8 mouse cellular contexts compared by ENCODE assay signal in the genomic region with DNA sequence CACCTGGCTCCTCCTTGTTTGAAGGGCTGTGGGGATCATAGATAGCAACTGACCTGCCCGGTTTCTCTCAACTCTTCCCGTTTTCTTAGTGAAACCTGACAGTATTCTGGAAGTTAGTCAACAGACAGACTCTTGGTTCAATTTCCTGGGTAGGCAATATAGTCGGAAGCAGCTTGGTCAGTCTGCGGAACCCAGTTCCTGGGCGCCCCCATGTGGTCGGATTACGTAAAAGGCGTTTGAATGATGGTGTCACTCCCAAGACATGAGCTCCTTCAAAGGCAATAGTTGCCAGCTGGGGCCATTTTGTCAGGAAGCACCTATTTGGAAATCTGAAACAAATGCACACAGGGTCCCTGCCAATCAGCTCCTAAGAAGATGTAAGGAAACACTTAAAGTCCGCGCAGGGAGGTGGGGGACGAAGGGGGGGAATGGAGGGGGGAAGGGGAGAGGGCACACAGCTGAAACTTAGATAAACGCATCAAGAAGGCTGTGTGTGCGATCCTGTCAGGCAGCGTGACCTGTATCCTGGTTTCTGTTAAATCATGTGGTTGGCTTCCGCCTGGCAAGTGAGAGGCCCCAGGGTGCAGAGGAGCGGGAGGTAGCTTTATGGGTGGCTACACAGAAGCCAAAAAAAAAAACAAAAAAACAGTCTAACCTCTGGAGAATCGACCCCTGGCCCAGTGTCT.
DNase-seq lines count a peak whose midpoint lies in the region; ATAC-seq and TF ChIP-seq lines count a peak whose summit lies in the region.

No protein-coding gene starts in this region.

- 17% methylated on average over 17 of the region's 17 CpGs for WGBS in embryonic facial prominence, embryonic 11.5 days
- 40% methylated on average over 17 of the region's 17 CpGs for WGBS in hindbrain, embryonic 11.5 days
- WGBS in midbrain, embryonic 10.5 days, result 45% methylated on average over 17 of the region's 17 CpGs

- no peaks in the 10 kb centered on the region for H3K27me3 ChIP-seq in C2C12 (ENCODE audit: control insufficient read depth, insufficient read depth, insufficient read length)
- no peaks in the 10 kb centered on the region for H3K27me3 ChIP-seq in embryonic facial prominence, embryonic 11.5 days (ENCODE audit: control insufficient read depth, insufficient read depth, low read length)
- no peaks in the 10 kb centered on the region for H3K27me3 ChIP-seq in hindbrain, embryonic 11.5 days (ENCODE audit: control insufficient read depth, insufficient read depth, low read length)
- H3K27me3 ChIP-seq in midbrain, embryonic 10.5 days (ENCODE audit: low read depth, poor library complexity, severe bottlenecking), result no peaks in the 10 kb centered on the region; the same call in 1 of the 2 replicates

- no peak overlapping the region for H3ac ChIP-seq in C2C12 (ENCODE audit: control insufficient read depth, insufficient read length, low read depth)

- no peak overlapping the region for H3K4me2 ChIP-seq in embryonic facial prominence, embryonic 11.5 days (ENCODE audit: low read depth, low read length)
- no peak overlapping the region for H3K4me2 ChIP-seq in hindbrain, embryonic 11.5 days (replicated peaks; ENCODE audit: low read depth, low read length)

- intact Hi-C loops in left cerebral cortex, postnatal 25 days (cut with DNase I), result no loop called here

- H3K4me3 ChIP-seq in C2C12 (ENCODE audit: insufficient read depth, poor library complexity, severe bottlenecking), result no peak overlapping the region
- H3K4me3 ChIP-seq in embryonic facial prominence, embryonic 11.5 days (ENCODE audit: low read depth, low read length), result no peak overlapping the region
- H3K4me3 ChIP-seq in hindbrain, embryonic 11.5 days (ENCODE audit: low read depth, low read length), result no peak overlapping the region
- no peak overlapping the region for H3K4me3 ChIP-seq in midbrain, embryonic 10.5 days

- ATAC-seq in embryonic facial prominence, embryonic 11.5 days (replicated peaks; ENCODE audit: insufficient number of reproducible peaks, low FRiP score, low TSS enrichment, low read depth), result peak; percentile 20; the same call in 1 of the 2 replicates
- no peak for ATAC-seq in hindbrain, embryonic 11.5 days (ENCODE audit: low FRiP score)
- ATAC-seq in erythroblast, adult 5-6 weeks (replicated peaks; ENCODE audit: low FRiP score, poor library complexity, severe bottlenecking), result no peak

- peaks cover 5% of the 10 kb centered on the region; the same call in 1 of the 2 replicates for H3K4me1 ChIP-seq in embryonic facial prominence, embryonic 11.5 days (ENCODE audit: control insufficient read depth, insufficient read depth, low read length)
- H3K4me1 ChIP-seq in hindbrain, embryonic 11.5 days (replicated peaks; ENCODE audit: control insufficient read depth, insufficient read depth, low read length), result peaks cover 10% of the 10 kb centered on the region; the same call in 1 of the 2 replicates
- H3K4me1 ChIP-seq in midbrain, embryonic 10.5 days, result peaks cover 49% of the 10 kb centered on the region

- no peak overlapping the region for H3K9ac ChIP-seq in embryonic facial prominence, embryonic 11.5 days (replicated peaks; ENCODE audit: low read length)
- no peak overlapping the region for H3K9ac ChIP-seq in hindbrain, embryonic 11.5 days (ENCODE audit: low read depth, low read length)

- H3K79me2 ChIP-seq in C2C12 (ENCODE audit: control insufficient read depth, insufficient read depth), result no peaks in the 10 kb centered on the region

- H3K27ac ChIP-seq in embryonic facial prominence, embryonic 11.5 days (replicated peaks; ENCODE audit: low read depth, low read length), result peak overlapping the region; percentile 66; the same call in 1 of the 2 replicates
- H3K27ac ChIP-seq in hindbrain, embryonic 11.5 days (ENCODE audit: low read depth, low read length), result 0 out of 2 replicates have a peak overlapping the region, but pooled peaks have one; percentile 11
- peak overlapping the region; percentile 83 for H3K27ac ChIP-seq in midbrain, embryonic 10.5 days (replicated peaks)

- DNase-seq in Muller cell, postnatal 12 days (ENCODE audit: inconsistent ontology term), result peak; percentile 66
- peak; percentile 95 for DNase-seq in embryonic facial prominence, embryonic 11.5 days (ENCODE audit: low spot score)
- DNase-seq in hindbrain, embryonic 11.5 days (ENCODE audit: low spot score), result peak; percentile 88
- peak; percentile 37 to 58 for DNase-seq in left cerebral cortex, postnatal 25 days (ENCODE audit: low spot score in 2 of 2)
- peak; percentile 79 for DNase-seq in midbrain, embryonic 10.5 days (ENCODE audit: low spot score)
- DNase-seq in spleen, postnatal 14 days (ENCODE audit: low spot score in 2 of 2), result peak; percentile 52 to 77

- peak; percentile 42 for TF ChIP-seq CTCF in C2C12 (IDR thresholded peaks at IDR 0.05; ENCODE audit: control insufficient read depth, insufficient read depth, insufficient read length)

- H3K79me3 ChIP-seq in C2C12 (ENCODE audit: low read depth), result no peaks in the 10 kb centered on the region

- no peaks in the 10 kb centered on the region for H3K9me3 ChIP-seq in embryonic facial prominence, embryonic 11.5 days (replicated peaks; ENCODE audit: control insufficient read depth, low read length)
- H3K9me3 ChIP-seq in hindbrain, embryonic 11.5 days (ENCODE audit: control insufficient read depth, low read length), result no peaks in the 10 kb centered on the region
- no peaks in the 10 kb centered on the region for H3K9me3 ChIP-seq in midbrain, embryonic 10.5 days (replicated peaks)

- H3K36me3 ChIP-seq in C2C12 (ENCODE audit: control insufficient read depth, insufficient read depth), result no peaks in the 10 kb centered on the region
- H3K36me3 ChIP-seq in embryonic facial prominence, embryonic 11.5 days (replicated peaks; ENCODE audit: control insufficient read depth, insufficient read depth, low read depth, low read length), result no peaks in the 10 kb centered on the region
- no peaks in the 10 kb centered on the region for H3K36me3 ChIP-seq in hindbrain, embryonic 11.5 days (ENCODE audit: control insufficient read depth, insufficient read depth, low read length)
- no peaks in the 10 kb centered on the region for H3K36me3 ChIP-seq in midbrain, embryonic 10.5 days

TF ChIP-seq in C2C12, 6 proteins besides CTCF, POLR2A, EP300 and RAD21:
- TF ChIP-seq USF1 (IDR thresholded peaks at IDR 0.05; ENCODE audit: low read depth) (no peak), MAX (IDR thresholded peaks at IDR 0.05) (no peak), FOSL1 (IDR thresholded peaks at IDR 0.05; ENCODE audit: insufficient read depth, low read length, poor library complexity, severe bottlenecking) (no peak), MYOD1 (IDR thresholded peaks at IDR 0.05; ENCODE audit: control insufficient read depth, insufficient read length, low read depth) (no peak), MYOG (IDR thresholded peaks at IDR 0.05; ENCODE audit: control insufficient read depth, extremely low read depth, insufficient read length) (no peak), CEBPB (IDR thresholded peaks at IDR 0.05; ENCODE audit: low read depth) (no peak)

Comparison
In these comparisons a context has a peak if more than half of its experiments do, and no peak if none do; other contexts are left out.
1. H3K27ac ChIP-seq: peak in every context shown above with its lines; median percentile 83 in midbrain, embryonic 10.5 days; 66 in embryonic facial prominence, embryonic 11.5 days; 11 in hindbrain, embryonic 11.5 days.